Mouse (Mus musculus): Measurements from ENCODE around the gene Uggt1.

Gene Uggt1

DNA sequence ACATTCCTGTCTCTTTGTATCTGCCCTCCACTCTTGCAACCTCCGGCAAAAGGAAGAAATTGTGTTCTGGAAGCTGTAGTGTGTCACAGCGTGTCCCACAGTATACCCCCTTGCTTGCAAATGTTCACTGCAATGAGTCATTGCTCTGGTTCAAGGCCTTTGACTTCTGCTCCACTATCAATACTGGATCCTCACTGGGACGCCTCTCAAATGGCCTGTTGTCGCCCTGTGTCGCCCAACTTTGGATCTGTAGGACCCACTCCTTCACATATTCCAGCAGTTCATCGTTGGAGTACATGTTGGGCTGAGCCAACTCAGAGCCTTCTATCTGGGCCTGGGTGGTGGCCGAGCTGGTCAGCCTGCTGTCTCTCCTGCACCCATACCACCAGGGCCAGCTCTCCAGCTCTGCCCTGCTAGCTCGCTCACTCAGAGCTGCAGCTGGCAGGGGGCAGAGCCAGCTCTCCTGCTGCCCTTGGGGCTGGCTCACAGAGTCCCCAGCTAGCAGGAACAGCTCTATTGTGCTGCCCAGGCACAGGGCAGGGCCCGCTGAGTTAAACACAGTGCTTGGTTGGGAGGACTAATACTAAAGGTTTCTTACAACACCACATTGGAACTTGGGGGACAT, 126.3 kb downstream of the Uggt1 start:
- no peak for DNase-seq (ENCODE audit: low spot score in 2 of 2)

DNA sequence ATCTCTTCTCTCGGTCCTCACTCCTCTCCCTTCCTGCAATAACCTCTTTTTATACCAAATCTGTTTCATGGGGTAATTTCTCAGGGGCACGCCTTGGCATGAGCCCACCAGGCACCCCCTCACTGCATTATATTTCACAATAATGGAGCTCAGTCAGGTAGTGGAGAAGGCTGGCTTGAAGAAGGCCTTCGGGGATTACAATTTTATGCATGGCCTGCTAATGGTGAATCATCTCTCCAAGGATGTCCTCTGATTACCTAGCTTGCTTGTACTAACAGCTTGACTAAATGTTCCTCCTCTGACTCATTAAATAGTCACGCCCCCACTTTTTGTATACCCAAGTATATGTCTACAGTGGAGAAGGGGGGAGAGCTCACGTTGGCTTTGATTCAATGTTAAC, 128.0 kb downstream of the Uggt1 start:
- no peak for DNase-seq (ENCODE audit: low spot score in 2 of 2)

DNA sequence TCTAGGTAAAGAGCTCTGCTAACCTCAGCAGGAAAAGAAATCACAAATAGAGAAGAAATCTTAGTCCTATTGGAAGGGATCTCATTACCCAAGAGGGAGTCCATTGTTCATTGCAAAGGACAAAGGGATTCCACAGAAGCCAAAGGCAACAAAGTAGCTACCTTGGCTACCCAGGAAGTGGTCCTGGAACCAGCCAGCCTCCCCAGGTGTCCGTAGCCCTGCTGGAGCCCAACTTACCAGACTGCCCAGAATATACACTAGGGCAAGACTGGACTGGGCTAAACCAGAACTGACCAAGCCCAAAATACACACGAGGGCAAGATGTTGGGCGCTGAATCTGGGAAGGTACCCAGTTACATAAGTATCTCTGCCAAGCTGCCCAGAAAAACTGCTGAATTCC, 129.7 kb downstream of the Uggt1 start:
- DNase-seq (ENCODE audit: low spot score in 2 of 2), result no peak

DNA sequence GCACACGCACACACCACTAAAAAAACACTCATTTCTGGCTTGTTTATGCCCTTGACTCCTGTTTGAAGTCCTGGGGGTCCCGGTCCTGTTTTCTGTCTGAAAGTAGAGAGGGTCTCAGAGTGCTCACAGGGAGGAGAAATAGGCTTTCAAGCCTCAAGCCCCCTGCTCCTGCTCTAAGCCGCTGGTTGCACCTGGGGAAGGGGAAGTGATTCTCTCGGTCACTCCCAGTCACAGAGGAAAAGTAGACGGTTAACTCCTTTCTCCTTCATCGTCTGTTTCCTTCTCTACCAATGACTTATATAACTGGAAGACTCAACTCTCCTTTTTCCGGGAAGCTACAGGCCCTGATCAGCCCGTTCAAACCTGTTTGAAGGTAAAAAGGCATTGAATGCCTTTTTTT, 130.8 kb downstream of the Uggt1 start:
- DNase-seq (ENCODE audit: low spot score in 2 of 2), result no peak

DNA sequence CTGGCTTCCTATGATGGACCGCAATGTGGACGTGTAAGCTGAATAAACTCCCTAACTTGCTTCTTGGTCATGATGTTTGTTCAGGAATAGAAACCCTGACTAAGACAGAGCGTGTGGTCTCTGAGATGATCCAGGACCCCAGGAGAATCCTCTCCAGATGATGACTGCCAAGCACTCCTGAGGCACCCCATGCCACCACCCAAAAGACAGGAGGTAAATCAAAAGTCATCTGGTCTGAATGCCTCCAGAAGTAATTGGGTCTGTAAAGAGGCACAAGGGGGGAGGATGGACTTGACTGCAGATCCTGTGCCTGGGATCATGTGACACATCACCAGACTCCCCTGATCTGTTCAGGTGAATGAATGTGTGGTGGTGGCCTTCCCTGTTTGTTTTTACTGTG, 131.9 kb downstream of the Uggt1 start:
- DNase-seq (ENCODE audit: low spot score in 2 of 2), result no peak

DNA sequence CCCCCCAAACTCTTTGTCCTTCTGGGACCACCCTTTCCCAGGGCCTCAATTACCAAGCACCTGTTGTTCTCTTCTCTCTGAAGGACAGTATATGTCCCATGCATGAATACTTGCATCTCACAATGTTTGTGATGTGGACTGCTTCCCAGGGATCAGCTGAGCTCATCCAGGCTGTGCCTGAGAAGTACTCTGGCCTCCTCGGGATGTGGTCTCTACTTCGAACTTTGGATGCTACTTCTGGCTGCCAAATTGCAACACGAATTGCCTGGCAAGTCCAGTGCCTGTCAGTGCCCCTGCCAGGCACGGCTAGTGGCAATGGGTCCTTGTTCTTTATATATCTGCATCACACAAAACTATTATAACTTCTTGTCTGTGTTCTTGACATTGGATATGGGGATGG, 134.5 kb downstream of the Uggt1 start:
- no peak for DNase-seq (ENCODE audit: low spot score in 2 of 2)

DNA sequence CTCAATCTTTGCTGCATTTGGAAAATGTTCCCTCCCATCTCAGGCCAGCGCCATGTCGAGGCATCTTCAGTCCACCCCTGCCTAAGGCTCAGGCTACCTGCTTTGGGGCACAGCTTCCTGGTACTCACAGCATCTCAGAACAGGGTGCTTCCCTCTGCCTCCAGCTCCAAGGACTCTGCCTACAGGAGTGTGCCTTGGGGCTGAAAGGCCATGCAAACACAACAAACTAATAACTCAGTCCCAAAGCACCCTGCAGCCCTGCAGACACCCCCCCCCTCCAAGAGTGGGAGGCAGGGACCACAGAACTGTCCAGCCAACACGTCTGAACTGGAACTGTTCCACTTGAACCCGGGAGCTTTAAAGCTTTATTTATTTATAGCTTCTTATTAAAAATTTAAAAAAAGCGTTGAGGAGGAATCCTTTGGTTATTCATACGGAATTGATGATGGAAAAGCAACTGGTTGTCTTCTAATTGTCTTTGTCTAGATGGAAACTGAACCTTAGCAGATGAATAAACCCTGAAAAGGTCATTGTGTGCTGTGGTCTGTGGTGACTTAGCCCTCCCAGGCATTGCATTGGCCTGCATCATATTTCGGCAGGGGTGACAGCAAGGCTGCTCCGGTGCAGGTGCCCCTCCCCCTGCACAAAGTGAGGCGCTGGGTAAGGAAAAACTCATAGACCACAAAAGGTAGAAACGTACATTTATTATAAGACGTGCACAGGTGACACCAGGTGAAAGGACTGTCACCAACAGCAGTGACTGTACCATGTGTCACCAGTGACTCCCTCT, 138.4 kb downstream of the Uggt1 start:
- no peak for DNase-seq (ENCODE audit: low spot score in 2 of 2)

DNA sequence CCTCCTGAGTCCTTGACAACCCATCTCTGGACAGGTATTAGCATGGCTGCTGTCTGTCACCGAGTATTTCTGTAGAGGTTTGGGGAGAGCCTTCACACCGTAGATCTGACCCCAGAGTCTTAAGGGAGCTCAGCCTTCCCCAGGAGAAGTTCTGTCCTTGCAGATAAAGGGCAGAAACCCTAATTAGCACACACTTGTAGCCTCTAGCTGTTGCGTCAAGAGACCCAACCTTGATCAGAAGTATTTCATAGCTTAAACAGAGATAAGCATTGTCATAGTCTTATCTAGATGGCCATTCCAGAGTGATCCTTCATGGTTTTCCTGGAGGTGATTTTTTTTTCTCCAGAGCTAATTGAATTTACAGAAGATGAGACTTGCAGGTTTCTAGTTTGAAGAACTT, 144.1 kb downstream of the Uggt1 start:
- no peak for DNase-seq (ENCODE audit: low spot score in 2 of 2)

DNA sequence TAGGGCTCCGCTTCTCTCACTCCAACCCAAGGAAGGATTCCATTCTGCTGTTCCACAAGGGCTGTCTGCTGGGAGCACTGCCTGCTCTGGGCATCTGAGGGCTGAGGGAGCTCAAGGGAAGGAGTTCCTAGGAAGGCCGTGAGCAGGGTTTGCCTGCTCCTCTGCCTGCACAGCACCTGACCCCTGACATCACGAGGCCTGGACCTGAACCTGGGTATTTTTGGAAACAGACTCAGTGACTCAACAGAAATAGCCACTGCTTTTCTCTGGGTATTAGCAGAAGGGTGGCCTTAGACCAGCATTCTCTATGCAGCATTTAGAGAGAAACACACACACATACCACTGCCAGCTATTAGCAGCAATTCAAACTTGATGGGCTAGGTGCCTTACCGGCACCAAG, 146.1 kb downstream of the Uggt1 start:
- DNase-seq (ENCODE audit: low spot score in 2 of 2), result no peak

DNA sequence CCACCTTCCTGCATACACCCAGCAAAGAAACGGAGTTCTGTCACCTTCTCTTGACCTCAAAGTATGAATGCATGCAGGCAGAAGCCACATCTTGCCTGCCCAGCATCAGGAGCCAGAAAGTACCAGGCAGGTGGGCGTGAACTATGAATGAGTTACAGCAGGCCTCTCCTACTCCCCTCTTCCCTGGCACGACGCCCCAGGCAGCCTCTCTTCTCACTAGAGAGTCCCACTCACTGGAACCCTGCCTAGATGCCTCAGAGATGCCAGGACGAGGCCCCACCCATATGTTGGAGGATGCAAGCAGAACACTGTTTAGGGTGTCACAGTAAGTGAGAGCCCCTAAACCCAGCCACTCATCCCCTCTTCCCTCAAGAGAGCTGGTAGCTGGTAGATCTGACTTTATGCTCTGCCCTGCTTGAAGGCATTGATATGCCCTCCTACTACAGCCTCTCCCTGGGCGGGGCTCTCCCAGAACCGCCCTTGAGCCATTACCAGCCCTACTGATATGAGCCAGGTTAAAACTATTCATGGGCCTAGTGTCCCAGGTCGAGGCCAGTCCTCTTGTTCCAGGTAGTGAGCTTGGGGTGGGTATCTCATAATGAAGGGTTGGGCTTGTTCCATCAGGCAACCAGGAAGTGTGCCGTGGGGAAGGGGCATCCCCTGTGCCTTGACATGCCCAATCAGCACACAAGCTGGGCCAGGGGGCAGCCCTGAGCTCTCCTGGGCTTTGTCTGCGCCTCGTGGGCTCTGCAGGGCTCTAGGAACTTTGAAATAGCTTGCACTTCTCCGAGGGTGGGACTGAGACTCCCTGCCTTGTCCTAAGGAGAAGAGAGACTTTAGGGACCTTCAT, 148.9 kb downstream of the Uggt1 start:
- DNase-seq (ENCODE audit: low spot score in 2 of 2), result peak in 1 of 2 experiments; percentile 38

DNA sequence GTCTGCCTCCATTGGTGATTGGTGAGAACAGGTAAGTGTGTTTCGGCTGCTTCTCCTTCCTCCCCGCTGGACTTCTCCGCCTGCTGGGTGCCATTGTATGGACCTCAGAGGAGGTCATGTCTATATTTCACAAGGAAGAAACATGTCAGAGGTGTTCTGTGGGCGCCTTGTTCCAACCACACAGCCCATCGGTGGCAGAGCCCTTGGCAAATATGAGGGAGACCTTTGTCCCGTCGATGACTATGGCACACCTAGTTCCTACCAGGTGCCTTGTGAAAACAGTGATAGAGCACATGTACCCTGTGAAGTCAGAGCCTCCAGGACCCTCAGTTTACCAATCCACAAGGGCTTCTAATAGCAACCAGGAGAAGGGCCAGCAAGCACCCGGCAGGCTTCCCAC, 150.8 kb downstream of the Uggt1 start:
- DNase-seq (ENCODE audit: low spot score in 2 of 2), result no peak

DNA sequence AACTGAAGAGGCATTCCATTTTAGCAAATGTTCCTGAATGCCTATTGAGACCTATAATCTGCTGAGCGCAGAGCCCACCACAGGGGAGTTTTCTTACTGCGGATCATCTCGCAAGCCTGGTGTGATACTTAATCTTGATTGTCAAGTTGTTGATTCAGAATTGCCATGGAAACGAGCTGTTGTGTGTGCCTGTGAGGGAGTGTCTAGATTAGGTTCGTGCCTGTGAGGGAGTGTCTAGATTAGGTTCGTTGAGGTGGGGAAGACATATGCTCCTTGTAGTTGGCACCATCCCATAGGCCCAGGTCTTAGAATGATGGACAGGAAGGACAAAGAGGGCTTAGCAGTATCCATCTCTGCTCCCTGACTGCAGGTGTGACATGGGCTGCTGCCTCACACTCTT, 153.3 kb downstream of the Uggt1 start:
- no peak for DNase-seq (ENCODE audit: low spot score in 2 of 2)

DNA sequence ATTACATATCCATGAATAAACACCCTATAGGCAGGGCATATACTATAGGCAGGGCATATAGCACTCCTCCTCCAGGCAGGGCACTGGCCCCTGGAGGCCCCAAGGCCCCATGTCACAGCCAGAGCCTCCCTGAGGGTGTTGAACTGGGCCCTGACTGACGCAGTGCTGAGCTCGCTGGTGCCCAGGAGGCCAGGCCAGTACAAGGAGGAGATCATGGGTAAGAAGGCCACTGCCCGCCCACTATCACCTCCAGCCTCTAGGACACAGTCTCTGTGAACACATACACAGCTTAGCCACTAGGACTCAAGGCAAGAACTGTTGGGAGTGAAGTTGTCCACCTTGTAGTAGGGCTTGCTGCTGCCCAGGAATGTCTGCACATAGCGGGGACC, 153.8 kb downstream of the Uggt1 start:
- DNase-seq (ENCODE audit: low spot score in 2 of 2), result no peak
